Mouse (Mus musculus) forebrain, embryonic 12.5 days (tissue): Measurements from ENCODE around the gene Hoxa2. TPM values are rescaled to one million over a fixed set of nuclear protein-coding genes. Genes with fewer than 3 reads are reported as not detected.

Source experiments
- ATAC-seq: fragments of 200-750 bp; cut with Nextera tagmentation; 2 replicates; pipeline ENCODE4 v1.8.0; 2017; ENCODE audit warnings: moderate TSS enrichment; ENCODE audit not compliant: low FRiP score
- H3K27ac ChIP-seq: fragments of 300-500 bp; sonication (generic); 2 replicates; pipeline ENCODE4 v1.5.1; 2016; ENCODE audit warnings: mild to moderate bottlenecking
- H3K27me3 ChIP-seq: fragments of 300-500 bp; sonication (generic); 2 replicates; pipeline ENCODE4 v1.6.1; 2016; ENCODE audit warnings: mild to moderate bottlenecking
- H3K36me3 ChIP-seq: fragments of 300-500 bp; sonication (generic); replicated peaks from 2 replicates; pipeline ENCODE4 v1.6.1; 2016; ENCODE audit warnings: mild to moderate bottlenecking
- H3K4me1 ChIP-seq: fragments of 300-500 bp; sonication (generic); 2 replicates; pipeline ENCODE4 v1.6.1; 2016
- H3K4me2 ChIP-seq: fragments of 300-500 bp; sonication (generic); 2 replicates; pipeline ENCODE4 v1.6.1; 2016; ENCODE audit warnings: mild to moderate bottlenecking, moderate library complexity
- H3K4me3 ChIP-seq: fragments of 300-500 bp; sonication (generic); replicated peaks from 2 replicates; pipeline ENCODE4 v1.5.1; 2016; ENCODE audit warnings: mild to moderate bottlenecking
- H3K9ac ChIP-seq: fragments of 300-500 bp; sonication (generic); 2 replicates; pipeline ENCODE4 v1.6.1; 2016; ENCODE audit warnings: mild to moderate bottlenecking
- H3K9me3 ChIP-seq: fragments of 300-500 bp; sonication (generic); 2 replicates; pipeline ENCODE4 v1.6.1; 2016
- WGBS: fragments of 180-500 bp; shearing (Covaris S2); methylation state at CpG from one replicate; pipeline ENCODE4 v1.1.7; 2016; 5-methylcytosine and 5-hydroxymethylcytosine counted together
- polyA plus RNA-seq: library from polyadenylated mRNA; unstranded; fragments of >200 nt; fragmentation: Nextera tagmentation; extraction: Ambion mirVana; gene quantifications from 2 replicates; pipeline ENCODE4 v1.2.1, GENCODE M21; 2016

The Hoxa2 gene
- not detected in 2 replicates for polyA plus RNA-seq

- under 1% methylated on average over 25 of the region's 25 CpGs for WGBS
These were observed at the start of gene Hoxa2 for GRCm38 (mm10) chr6:52164626-52165440. Gene Hoxa2, minus strand, starts transcription at chr6:52164831.

GRCm38 (mm10) chr6:52214271-52214670, 49.6 kb upstream of the Hoxa2 start:
- H3K4me3 ChIP-seq = no peak overlapping the region
- H3K27me3 ChIP-seq = peaks cover 99% of the 10 kb centered on the region
- 9% methylated on average over 5 of the region's 5 CpGs for WGBS
- no peaks in the 10 kb centered on the region for H3K36me3 ChIP-seq
- no peak for ATAC-seq
- no peak overlapping the region for H3K4me2 ChIP-seq
- H3K9me3 ChIP-seq = no peaks in the 10 kb centered on the region
- H3K4me1 ChIP-seq = peaks cover 13% of the 10 kb centered on the region
- H3K27ac ChIP-seq = no peak overlapping the region
- H3K9ac ChIP-seq = no peak overlapping the region

More at GRCm38 (mm10) chr6:52164626-52165440, at the start of gene Hoxa2:
- Histone ChIP-seq H3K9ac (no peak within 1 kb of the TSS), H3K4me1 (no peaks in the 10 kb centered on the region; the same call in 1 of the 2 replicates), H3K27ac (no peak within 1 kb of the TSS), H3K27me3 (peaks cover 94% of the 10 kb centered on the region), H3K4me2 (no peak within 1 kb of the TSS), H3K9me3 (no peaks in the 10 kb centered on the region), H3K4me3 (no peak within 1 kb of the TSS), H3K36me3 (no peaks in the 10 kb centered on the region)
- no peak for ATAC-seq

GRCm38 (mm10) chr6:52213119-52213986, 48.7 kb upstream of the Hoxa2 start, which contains the start of the genes Hoxa3 and Gm28308:
Gene Hoxa3, minus strand, starts transcription at chr6:52213336.
Gene Gm28308, minus strand, starts transcription at chr6:52213339.
- Histone ChIP-seq H3K9ac (no peak within 1 kb of the TSS), H3K4me1 (peaks cover 19% of the 10 kb centered on the region), H3K36me3 (no peaks in the 10 kb centered on the region), H3K27me3 (peaks cover 99% of the 10 kb centered on the region), H3K4me3 (no peak within 1 kb of the TSS), H3K4me2 (no peak within 1 kb of the TSS), H3K9me3 (no peaks in the 10 kb centered on the region), H3K27ac (no peak within 1 kb of the TSS)
- WGBS = 2% methylated on average over 38 of the region's 38 CpGs
- ATAC-seq = no peak

- Histone ChIP-seq H3K27me3 (peaks cover 99% of the 10 kb centered on the region), H3K4me1 (peaks cover 20% of the 10 kb centered on the region), H3K4me3 (no peak overlapping the region), H3K4me2 (no peak overlapping the region), H3K9ac (no peak overlapping the region), H3K36me3 (no peaks in the 10 kb centered on the region), H3K9me3 (no peaks in the 10 kb centered on the region), H3K27ac (no peak overlapping the region)
- ATAC-seq = no peak
- 1% methylated on average over 22 of the region's 22 CpGs for WGBS
These were observed 48.0 kb upstream of the Hoxa2 start for GRCm38 (mm10) chr6:52212556-52213118.

- no peaks in the 10 kb centered on the region for H3K36me3 ChIP-seq
- no peak overlapping the region for H3K4me2 ChIP-seq
- no peak overlapping the region for H3K4me3 ChIP-seq
- H3K27ac ChIP-seq = no peak overlapping the region
- WGBS = 5% methylated on average over 13 of the region's 13 CpGs
- peaks cover 99% of the 10 kb centered on the region for H3K27me3 ChIP-seq
- no peak overlapping the region for H3K9ac ChIP-seq
- peaks cover 13% of the 10 kb centered on the region for H3K4me1 ChIP-seq
- ATAC-seq = no peak
- H3K9me3 ChIP-seq = no peaks in the 10 kb centered on the region
These were observed 47.3 kb upstream of the Hoxa2 start for GRCm38 (mm10) chr6:52211961-52212360.

- Histone ChIP-seq H3K9ac (no peak overlapping the region), H3K4me1 (peaks cover 10% of the 10 kb centered on the region; the same call in 1 of the 2 replicates), H3K27ac (no peak overlapping the region), H3K36me3 (no peaks in the 10 kb centered on the region), H3K9me3 (no peaks in the 10 kb centered on the region), H3K4me3 (no peak overlapping the region), H3K27me3 (peaks cover 99% of the 10 kb centered on the region), H3K4me2 (no peak overlapping the region)
- under 1% methylated on average over 37 of the region's 37 CpGs for WGBS
- ATAC-seq = peak; percentile 75
These were observed 46.7 kb upstream of the Hoxa2 start for GRCm38 (mm10) chr6:52211170-52211935.

- H3K27ac ChIP-seq = no peak overlapping the region
- no peak overlapping the region for H3K4me2 ChIP-seq
- H3K4me1 ChIP-seq = peaks cover 10% of the 10 kb centered on the region; the same call in 1 of the 2 replicates
- no peak overlapping the region for H3K4me3 ChIP-seq
- no peak for ATAC-seq
- H3K36me3 ChIP-seq = no peaks in the 10 kb centered on the region
- WGBS = 7% methylated on average over 12 of the region's 12 CpGs
- H3K9me3 ChIP-seq = no peaks in the 10 kb centered on the region
- H3K9ac ChIP-seq = no peak overlapping the region
- H3K27me3 ChIP-seq = peaks cover 99% of the 10 kb centered on the region
These were observed 45.0 kb upstream of the Hoxa2 start for GRCm38 (mm10) chr6:52209685-52210046.

- no peak for ATAC-seq
- no peak overlapping the region for H3K4me2 ChIP-seq
- WGBS = 3% methylated on average over 17 of the region's 18 CpGs
These were observed 44.4 kb upstream of the Hoxa2 start for GRCm38 (mm10) chr6:52208868-52209684.

GRCm38 (mm10) chr6:52208072-52208867, 43.6 kb upstream of the Hoxa2 start, which contains the start of gene Hoxa6:
Gene Hoxa6, minus strand, starts transcription at chr6:52208722.
- Histone ChIP-seq H3K4me2 (no peak within 1 kb of the TSS), H3K4me1 (peaks cover 20% of the 10 kb centered on the region; the same call in 1 of the 2 replicates), H3K9me3 (no peaks in the 10 kb centered on the region), H3K27me3 (peaks cover 99% of the 10 kb centered on the region), H3K27ac (no peak within 1 kb of the TSS), H3K9ac (no peak within 1 kb of the TSS), H3K4me3 (no peak within 1 kb of the TSS), H3K36me3 (no peaks in the 10 kb centered on the region)
- WGBS = 1% methylated on average over 44 of the region's 47 CpGs
- ATAC-seq = no peak

More at GRCm38 (mm10) chr6:52208868-52209684, 44.4 kb upstream of the Hoxa2 start:
- no peak overlapping the region for H3K4me3 ChIP-seq
- no peaks in the 10 kb centered on the region for H3K9me3 ChIP-seq
- H3K4me1 ChIP-seq = peaks cover 15% of the 10 kb centered on the region; the same call in 1 of the 2 replicates
- H3K36me3 ChIP-seq = no peaks in the 10 kb centered on the region
- no peak overlapping the region for H3K9ac ChIP-seq
- peaks cover 99% of the 10 kb centered on the region for H3K27me3 ChIP-seq
- no peak overlapping the region for H3K27ac ChIP-seq

GRCm38 (mm10) chr6:52207684-52207976, 43.0 kb upstream of the Hoxa2 start:
- Histone ChIP-seq H3K27me3 (peaks cover 99% of the 10 kb centered on the region), H3K4me3 (no peak overlapping the region), H3K27ac (no peak overlapping the region), H3K9me3 (no peaks in the 10 kb centered on the region), H3K4me1 (peaks cover 20% of the 10 kb centered on the region; the same call in 1 of the 2 replicates), H3K36me3 (no peaks in the 10 kb centered on the region), H3K4me2 (no peak overlapping the region), H3K9ac (no peak overlapping the region)
- ATAC-seq = no peak
